Mouse (Mus musculus) G1E (cell line): ENCODE results near the gene Cd33.

ENCODE experiments used
- CTCF ChIP-seq: IDR thresholded peaks from 2 replicates; pipeline ENCODE4 v1.5.1; 2012; ENCODE audit warnings: low read depth, low read length, inconsistent platforms, mixed read lengths
- GATA1 ChIP-seq: IDR thresholded peaks from 2 replicates; pipeline ENCODE4 v1.6.1; 2012; ENCODE audit warnings: borderline replicate concordance, low read length, inconsistent platforms, mixed read lengths
- TAL1 ChIP-seq: conservative IDR thresholded peaks from 2 replicates; pipeline ENCODE4 v1.6.1; 2012; ENCODE audit warnings: low read depth, low read length, inconsistent platforms, mixed read lengths

- TF ChIP-seq CTCF (no peak), GATA1 (no peak), TAL1 (no peak)
Measured at GRCm38 (mm10) chr7:43547666-43548065, 3.4 kb upstream of the Cd33 start.
